Mouse (Mus musculus) liver, embryonic 14.5 days (tissue): ENCODE measurements around the gene Macf1.

Experiments
- CTCF ChIP-seq: IDR thresholded peaks from 2 replicates; pipeline ENCODE4 v1.5.1; 2016; ENCODE audit warnings: antibody characterized with exemption, low read depth, control low read depth
- EP300 ChIP-seq: IDR thresholded peaks from 2 replicates; pipeline ENCODE4 v1.6.1; 2016; ENCODE audit warnings: antibody characterized with exemption, low read depth

DNA sequence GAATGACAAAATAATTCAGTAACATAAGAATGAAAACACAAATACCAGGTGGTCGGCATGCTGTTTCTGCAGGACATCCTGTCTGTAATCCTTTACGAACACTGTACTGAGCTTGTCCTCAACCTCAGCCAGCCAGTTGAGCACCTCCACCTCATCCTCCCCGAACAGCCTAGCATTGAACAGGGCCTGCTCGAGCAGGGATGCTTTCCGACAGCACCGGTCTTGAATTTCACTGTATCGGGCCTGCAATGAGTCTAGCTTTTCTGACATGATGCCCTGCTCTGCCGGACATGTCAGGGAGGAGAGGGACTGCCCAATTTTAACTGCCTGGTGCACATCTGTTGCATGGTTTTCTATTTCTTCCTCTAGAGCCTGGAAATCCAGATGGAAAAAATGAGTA is 287.1 kb downstream of the Macf1 start:
- TF ChIP-seq EP300 (no peak), CTCF (no peak)
